Mouse (Mus musculus) hindbrain, embryonic 15.5 days (tissue): ENCODE measurements at regions not wholly inside any gene's neighbourhood (a gene's known extent, or its start where the extent isn't known, plus 50 kb on each side); places are given as distances from the start of the nearest gene placed in this dataset.
A peak's percentile ranks its signal among the peaks of the same experiment; 100 is the strongest.

Source experiments
- ATAC-seq: fragments of 200-750 bp; cut with Nextera tagmentation; 2 replicates; pipeline ENCODE4 v1.8.0; 2017; ENCODE audit warnings: low read depth, moderate number of reproducible peaks, moderate TSS enrichment; ENCODE audit not compliant: low FRiP score
- H3K27ac ChIP-seq: fragments of 300-500 bp; sonication (generic); replicated peaks from 2 replicates; pipeline ENCODE4 v1.5.1; 2015; ENCODE audit warnings: mild to moderate bottlenecking, inconsistent platforms
- H3K27me3 ChIP-seq: fragments of 300-500 bp; sonication (generic); 2 replicates; pipeline ENCODE4 v1.6.1; 2015; ENCODE audit warnings: control low read depth, inconsistent platforms
- H3K36me3 ChIP-seq: fragments of 300-500 bp; sonication (generic); 2 replicates; pipeline ENCODE4 v1.6.1; 2015; ENCODE audit warnings: control low read depth, inconsistent platforms
- H3K4me1 ChIP-seq: fragments of 300-500 bp; sonication (generic); replicated peaks from 2 replicates; pipeline ENCODE4 v1.6.1; 2015; ENCODE audit warnings: control low read depth, inconsistent platforms
- H3K4me2 ChIP-seq: fragments of 300-500 bp; sonication (generic); 2 replicates; pipeline ENCODE4 v1.6.1; 2015; ENCODE audit warnings: moderate library complexity, mild to moderate bottlenecking, inconsistent platforms
- H3K4me3 ChIP-seq: fragments of 300-500 bp; sonication (generic); 2 replicates; pipeline ENCODE4 v1.5.1; 2015; ENCODE audit warnings: mild to moderate bottlenecking, inconsistent platforms
- H3K9ac ChIP-seq: fragments of 300-500 bp; sonication (generic); 2 replicates; pipeline ENCODE4 v1.6.1; 2015; ENCODE audit warnings: inconsistent platforms
- H3K9me3 ChIP-seq: fragments of 300-500 bp; sonication (generic); 2 replicates; pipeline ENCODE4 v1.6.1; 2016; ENCODE audit warnings: control low read depth, inconsistent platforms
- WGBS: fragments of 180-500 bp; shearing (Covaris S2); methylation state at CpG from one replicate; pipeline ENCODE4 v1.1.7; 2015; 5-methylcytosine and 5-hydroxymethylcytosine counted together

DNA sequence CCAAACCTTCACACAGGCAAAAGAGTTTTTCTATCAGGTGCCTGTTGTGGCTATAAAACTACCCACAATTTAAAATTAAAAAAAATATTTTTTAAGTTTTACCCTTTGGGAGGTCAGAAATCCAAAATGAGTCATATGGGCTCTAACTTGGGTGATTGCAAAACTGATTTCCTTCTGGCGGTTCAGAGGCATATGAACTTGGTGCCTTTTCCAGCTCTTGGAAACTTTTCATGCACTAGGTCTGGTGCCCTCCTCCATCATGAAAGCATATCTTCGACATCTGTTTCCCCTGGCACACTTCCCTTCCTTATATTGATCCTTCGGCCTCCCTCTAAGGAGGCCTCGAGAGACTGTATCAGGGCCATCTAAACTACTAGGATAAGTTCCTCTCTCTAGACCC, 168.8 kb downstream of the Gm45692 start:
- Histone ChIP-seq H3K27ac (no peak overlapping the region), H3K4me1 (peaks cover 5% of the 10 kb centered on the region), H3K9me3 (no peaks in the 10 kb centered on the region), H3K9ac (no peak overlapping the region), H3K4me3 (no peak overlapping the region), H3K4me2 (no peak overlapping the region), H3K36me3 (no peaks in the 10 kb centered on the region), H3K27me3 (no peaks in the 10 kb centered on the region; the same call in 1 of the 2 replicates)
- WGBS: 73% methylated on average over 4 of the region's 4 CpGs
- ATAC-seq: no peak

DNA sequence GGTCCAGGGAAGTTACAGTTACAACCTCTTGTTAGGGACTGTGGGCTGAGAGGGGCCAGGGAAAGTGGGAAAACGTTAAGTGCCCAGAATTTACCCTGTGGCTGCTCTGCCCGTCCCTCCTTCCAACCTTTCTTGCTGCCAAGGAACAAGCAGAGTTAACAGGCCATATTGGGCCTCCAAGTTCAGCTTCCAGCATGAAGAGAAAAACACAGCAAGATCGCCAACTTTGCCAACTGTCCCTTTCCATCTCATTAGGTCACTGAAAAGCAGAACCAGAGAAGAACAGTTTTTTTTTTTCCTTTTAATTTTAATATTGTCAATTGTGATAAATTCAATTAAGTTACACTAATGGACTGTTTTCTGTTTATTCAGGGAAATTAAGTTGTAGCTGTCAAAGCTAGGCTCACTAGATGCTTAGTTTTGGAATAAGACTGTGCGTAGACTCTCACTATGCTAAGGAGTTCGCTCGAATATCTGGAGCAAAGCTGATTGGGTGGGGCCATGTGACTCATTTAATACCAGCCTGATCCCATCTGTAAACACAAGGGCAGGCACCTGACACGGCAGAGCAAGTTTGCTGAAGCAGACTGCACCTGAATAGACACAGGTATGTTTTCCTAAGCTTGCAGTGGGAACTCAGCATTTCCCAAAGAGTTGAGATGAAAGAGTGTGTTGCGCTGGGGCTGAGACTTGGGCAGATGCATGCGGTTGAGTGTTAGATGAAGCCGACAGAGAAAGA, 178.9 kb downstream of the Gm45692 start:
- Histone ChIP-seq H3K4me3 (no peak overlapping the region), H3K27me3 (0 out of 2 replicates have a peak, but pooled peaks cover 6% of the 10 kb centered on the region), H3K27ac (no peak overlapping the region), H3K36me3 (no peaks in the 10 kb centered on the region), H3K4me1 (0 out of 2 replicates have a peak, but pooled peaks cover 2% of the 10 kb centered on the region), H3K4me2 (no peak overlapping the region), H3K9me3 (no peaks in the 10 kb centered on the region), H3K9ac (no peak overlapping the region)
- no peak for ATAC-seq
- WGBS: 83% methylated on average over 10 of the region's 10 CpGs

GRCm38 (mm10) chr8:26300246-26300645, 180.9 kb downstream of the Gm45692 start:
- 33% methylated on average over 6 of the region's 6 CpGs for WGBS
- Histone ChIP-seq H3K9ac (no peak overlapping the region), H3K4me2 (no peak overlapping the region), H3K27ac (no peak overlapping the region), H3K9me3 (no peaks in the 10 kb centered on the region), H3K36me3 (no peaks in the 10 kb centered on the region), H3K27me3 (0 out of 2 replicates have a peak, but pooled peaks cover 3% of the 10 kb centered on the region), H3K4me3 (no peak overlapping the region), H3K4me1 (peaks cover 9% of the 10 kb centered on the region)
- no peak for ATAC-seq

DNA sequence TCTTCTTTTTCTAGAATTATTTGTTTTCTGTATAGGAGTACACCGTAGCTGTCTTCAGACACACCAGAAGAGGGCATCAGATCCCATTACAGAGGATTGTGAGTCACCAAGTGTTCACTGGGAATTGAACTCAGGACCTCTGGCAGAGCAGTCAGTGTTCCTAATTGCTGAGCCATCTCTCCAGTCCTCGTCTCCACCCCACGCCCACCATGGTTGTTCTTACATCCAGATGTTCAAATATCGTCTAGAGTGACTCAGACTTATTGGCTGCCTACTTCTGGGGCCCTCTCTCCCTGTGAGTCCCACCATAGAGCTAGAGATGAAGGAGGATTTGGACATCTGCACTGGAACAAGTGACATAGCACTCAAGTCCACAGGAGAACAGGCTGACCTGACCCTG, 182.6 kb downstream of the Gm45692 start:
- H3K4me3 ChIP-seq: no peak overlapping the region
- H3K27me3 ChIP-seq: 0 out of 2 replicates have a peak, but pooled peaks cover 3% of the 10 kb centered on the region
- H3K9ac ChIP-seq: no peak overlapping the region
- no peak overlapping the region for H3K27ac ChIP-seq
- no peak overlapping the region for H3K4me2 ChIP-seq
- H3K9me3 ChIP-seq: no peaks in the 10 kb centered on the region
- H3K36me3 ChIP-seq: no peaks in the 10 kb centered on the region
- WGBS: 95% methylated on average over 4 of the region's 4 CpGs
- no peak for ATAC-seq
- peaks cover 15% of the 10 kb centered on the region for H3K4me1 ChIP-seq

- WGBS: 41% methylated on average over 6 of the region's 6 CpGs
- H3K4me3 ChIP-seq: no peak overlapping the region
- H3K4me2 ChIP-seq: no peak overlapping the region
- H3K36me3 ChIP-seq: no peaks in the 10 kb centered on the region
- no peak overlapping the region for H3K9ac ChIP-seq
- H3K4me1 ChIP-seq: peaks cover 19% of the 10 kb centered on the region
- H3K9me3 ChIP-seq: no peaks in the 10 kb centered on the region
- no peak for ATAC-seq
- H3K27me3 ChIP-seq: peaks cover 6% of the 10 kb centered on the region; the same call in 1 of the 2 replicates
- H3K27ac ChIP-seq: no peak overlapping the region
These were observed 185.2 kb downstream of the Gm45692 start for GRCm38 (mm10) chr8:26304566-26304965.

GRCm38 (mm10) chr8:26305061-26305879, 185.9 kb downstream of the Gm45692 start:
- H3K36me3 ChIP-seq: no peaks in the 10 kb centered on the region
- H3K4me1 ChIP-seq: peaks cover 19% of the 10 kb centered on the region
- peak; percentile 89 for ATAC-seq
- no peak overlapping the region for H3K27ac ChIP-seq
- H3K9me3 ChIP-seq: no peaks in the 10 kb centered on the region
- no peak overlapping the region for H3K9ac ChIP-seq
- H3K4me2 ChIP-seq: no peak overlapping the region
- no peak overlapping the region for H3K4me3 ChIP-seq
- peaks cover 10% of the 10 kb centered on the region; the same call in 1 of the 2 replicates for H3K27me3 ChIP-seq
- 43% methylated on average over 18 of the region's 18 CpGs for WGBS

GRCm38 (mm10) chr8:26308121-26308641, 188.8 kb downstream of the Gm45692 start:
- Histone ChIP-seq H3K4me2 (0 out of 2 replicates have a peak overlapping the region, but pooled peaks have one; percentile 7), H3K27ac (no peak overlapping the region), H3K9me3 (no peaks in the 10 kb centered on the region), H3K4me3 (no peak overlapping the region), H3K4me1 (peaks cover 17% of the 10 kb centered on the region), H3K27me3 (peaks cover 7% of the 10 kb centered on the region; the same call in 1 of the 2 replicates), H3K36me3 (no peaks in the 10 kb centered on the region), H3K9ac (no peak overlapping the region)
- WGBS: 22% methylated on average over 15 of the region's 15 CpGs
- no peak for ATAC-seq

DNA sequence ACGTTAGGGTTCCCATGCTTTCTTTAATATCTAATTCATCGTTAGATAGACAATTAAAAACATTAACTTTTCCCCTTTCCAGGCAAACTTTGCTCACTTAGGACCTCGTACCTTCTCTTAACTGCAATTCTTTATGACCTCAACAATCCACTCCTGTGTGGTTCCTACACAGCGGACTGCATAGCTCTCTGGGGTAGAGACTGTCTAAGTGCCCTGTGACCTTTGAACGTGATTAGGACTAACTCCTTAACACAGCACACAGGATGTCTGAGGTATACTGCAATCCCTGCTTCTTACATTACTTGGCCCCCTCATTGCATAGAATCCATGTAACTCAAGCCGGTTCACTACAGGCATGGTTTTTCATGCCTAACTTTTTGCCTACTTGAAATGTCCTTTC, 190.4 kb downstream of the Gm45692 start:
- WGBS: 93% methylated on average over 6 of the region's 6 CpGs
- Histone ChIP-seq H3K4me2 (no peak overlapping the region), H3K36me3 (no peaks in the 10 kb centered on the region), H3K27me3 (peaks cover 7% of the 10 kb centered on the region; the same call in 1 of the 2 replicates), H3K4me3 (no peak overlapping the region), H3K4me1 (peaks cover 14% of the 10 kb centered on the region), H3K27ac (no peak overlapping the region), H3K9me3 (no peaks in the 10 kb centered on the region), H3K9ac (no peak overlapping the region)
- ATAC-seq: no peak

DNA sequence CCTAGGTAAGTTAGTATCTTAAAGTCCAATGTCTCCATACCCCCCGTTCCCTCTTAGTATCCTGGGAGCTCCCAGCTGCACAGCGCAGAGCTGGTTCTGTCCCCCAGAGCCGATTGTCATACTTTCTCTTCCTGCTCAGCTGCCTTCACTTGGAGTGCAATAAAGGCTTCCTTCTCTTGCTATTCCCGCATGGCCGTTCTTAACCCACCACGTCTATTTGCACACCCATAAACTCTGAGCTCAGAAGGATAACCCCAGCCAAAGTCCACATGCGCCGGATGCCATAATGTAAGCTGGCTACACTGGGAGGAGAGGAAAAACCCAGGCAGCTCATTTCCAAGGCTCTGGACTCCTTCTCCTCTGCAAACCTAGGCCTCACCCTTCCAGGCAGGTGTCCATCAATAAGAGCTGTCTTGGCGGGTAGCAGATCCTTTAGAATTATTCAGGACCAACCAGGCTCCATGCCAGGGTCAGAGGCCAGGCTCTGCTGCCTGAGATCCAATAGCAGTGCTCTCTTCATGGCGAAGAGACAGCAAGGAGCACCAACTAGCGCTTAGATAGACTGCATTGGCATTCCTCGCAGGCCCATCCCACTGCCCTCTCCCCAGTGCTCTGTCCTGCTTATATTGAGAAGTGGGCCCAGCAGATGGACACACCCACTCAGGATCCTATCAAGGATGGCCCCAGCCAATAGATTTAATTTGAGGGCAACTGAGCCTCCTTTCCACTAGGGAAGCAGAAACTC, 204.4 kb downstream of the Gm45692 start:
- Histone ChIP-seq H3K36me3 (no peaks in the 10 kb centered on the region), H3K9me3 (no peaks in the 10 kb centered on the region), H3K27ac (no peak overlapping the region), H3K9ac (no peak overlapping the region), H3K4me2 (no peak overlapping the region), H3K4me3 (no peak overlapping the region), H3K27me3 (0 out of 2 replicates have a peak, but pooled peaks cover 4% of the 10 kb centered on the region), H3K4me1 (no peaks in the 10 kb centered on the region)
- no peak for ATAC-seq
- WGBS: 95% methylated on average over 12 of the region's 12 CpGs

- Histone ChIP-seq H3K9ac (no peak overlapping the region), H3K9me3 (no peaks in the 10 kb centered on the region), H3K27ac (no peak overlapping the region), H3K27me3 (0 out of 2 replicates have a peak, but pooled peaks cover 4% of the 10 kb centered on the region), H3K36me3 (no peaks in the 10 kb centered on the region), H3K4me3 (no peak overlapping the region), H3K4me2 (no peak overlapping the region), H3K4me1 (no peaks in the 10 kb centered on the region)
- WGBS: 80% methylated on average over 3 of the region's 3 CpGs
- no peak for ATAC-seq
These were observed 205.3 kb downstream of the Gm45692 start for GRCm38 (mm10) chr8:26324606-26325005.

GRCm38 (mm10) chr8:26329813-26330212, 210.5 kb downstream of the Gm45692 start:
- H3K27me3 ChIP-seq: no peaks in the 10 kb centered on the region
- H3K9me3 ChIP-seq: no peaks in the 10 kb centered on the region
- no peak overlapping the region for H3K4me2 ChIP-seq
- no peak overlapping the region for H3K4me3 ChIP-seq
- no peaks in the 10 kb centered on the region for H3K36me3 ChIP-seq
- H3K27ac ChIP-seq: no peak overlapping the region
- ATAC-seq: no peak
- 89% methylated on average over 10 of the region's 10 CpGs for WGBS
- H3K4me1 ChIP-seq: no peaks in the 10 kb centered on the region
- no peak overlapping the region for H3K9ac ChIP-seq
